Mouse (Mus musculus): Measurements from ENCODE around the gene Dab1. TPM values are rescaled to one million over a fixed set of nuclear protein-coding genes. Genes with fewer than 3 reads are reported as not detected.
A peak's percentile ranks its signal among the peaks of the same experiment; 100 is the strongest.

The Dab1 gene
- polyA plus RNA-seq, 1 experiment from 2014 or later, result 114 TPM

- H3K4me2 ChIP-seq (replicated peaks), result no peak overlapping the region
- WGBS, result 76% methylated on average over 7 of the region's 7 CpGs
- H3K27me3 ChIP-seq, result no peaks in the 10 kb centered on the region
- no peaks in the 10 kb centered on the region for H3K9me3 ChIP-seq
- ATAC-seq, result no peak
- peaks cover 11% of the 10 kb centered on the region for H3K4me1 ChIP-seq (replicated peaks)
- no peak overlapping the region for H3K9ac ChIP-seq (replicated peaks)
- H3K36me3 ChIP-seq, result no peaks in the 10 kb centered on the region
- no peak overlapping the region for H3K4me3 ChIP-seq (replicated peaks)
- H3K27ac ChIP-seq, result no peak overlapping the region
These were observed 225.5 kb downstream of the Dab1 start for GRCm38 (mm10) chr4:103844635-103845034.

- no peak for ATAC-seq
- H3K27ac ChIP-seq, result no peak overlapping the region
These were observed 238.0 kb downstream of the Dab1 start for GRCm38 (mm10) chr4:103857173-103857572.

GRCm38 (mm10) chr4:103875564-103875963 lies 256.4 kb downstream of the Dab1 start:
- ATAC-seq, result no peak
- Histone ChIP-seq H3K27ac (no peak overlapping the region), H3K4me3 (replicated peaks) (no peak overlapping the region), H3K4me1 (replicated peaks) (peaks cover 9% of the 10 kb centered on the region; the same call in 1 of the 2 replicates), H3K4me2 (replicated peaks) (no peak overlapping the region), H3K36me3 (no peaks in the 10 kb centered on the region), H3K9me3 (no peaks in the 10 kb centered on the region), H3K9ac (replicated peaks) (no peak overlapping the region), H3K27me3 (no peaks in the 10 kb centered on the region)
- 39% methylated on average over 3 of the region's 3 CpGs for WGBS

More at GRCm38 (mm10) chr4:103857173-103857572, 238.0 kb downstream of the Dab1 start:
- no peak overlapping the region for H3K9ac ChIP-seq (replicated peaks)
- no peaks in the 10 kb centered on the region for H3K9me3 ChIP-seq
- H3K4me2 ChIP-seq (replicated peaks), result no peak overlapping the region
- WGBS, result 12% methylated on average over 1 of the region's 1 CpGs
- no peaks in the 10 kb centered on the region for H3K27me3 ChIP-seq
- H3K4me1 ChIP-seq (replicated peaks), result 0 out of 2 replicates have a peak, but pooled peaks cover 2% of the 10 kb centered on the region
- H3K4me3 ChIP-seq (replicated peaks), result no peak overlapping the region
- no peaks in the 10 kb centered on the region for H3K36me3 ChIP-seq

- no peak for ATAC-seq
- H3K27ac ChIP-seq, result no peak overlapping the region
These were observed 259.7 kb downstream of the Dab1 start for GRCm38 (mm10) chr4:103878841-103879240.

GRCm38 (mm10) chr4:103881641-103882040 lies 262.5 kb downstream of the Dab1 start:
- no peak overlapping the region for H3K4me2 ChIP-seq (replicated peaks)
- no peak overlapping the region for H3K4me3 ChIP-seq (replicated peaks)
- no peaks in the 10 kb centered on the region for H3K36me3 ChIP-seq
- 0 out of 2 replicates have a peak, but pooled peaks cover 3% of the 10 kb centered on the region for H3K4me1 ChIP-seq (replicated peaks)
- H3K27ac ChIP-seq, result no peak overlapping the region
- no peak overlapping the region for H3K9ac ChIP-seq (replicated peaks)
- WGBS, result 48% methylated on average over 3 of the region's 3 CpGs
- no peaks in the 10 kb centered on the region for H3K27me3 ChIP-seq
- ATAC-seq, result 0 out of 2 replicates have a peak, but pooled peaks have one; percentile 53
- H3K9me3 ChIP-seq, result no peaks in the 10 kb centered on the region

More at GRCm38 (mm10) chr4:103878841-103879240, 259.7 kb downstream of the Dab1 start:
- H3K27me3 ChIP-seq, result no peaks in the 10 kb centered on the region
- no peak overlapping the region for H3K4me3 ChIP-seq (replicated peaks)
- H3K36me3 ChIP-seq, result no peaks in the 10 kb centered on the region
- no peak overlapping the region for H3K4me2 ChIP-seq (replicated peaks)
- H3K4me1 ChIP-seq (replicated peaks), result peaks cover 7% of the 10 kb centered on the region; the same call in 1 of the 2 replicates
- 72% methylated on average over 4 of the region's 4 CpGs for WGBS
- no peak overlapping the region for H3K9ac ChIP-seq (replicated peaks)
- H3K9me3 ChIP-seq, result no peaks in the 10 kb centered on the region

- no peaks in the 10 kb centered on the region for H3K36me3 ChIP-seq
- H3K4me1 ChIP-seq (replicated peaks), result no peaks in the 10 kb centered on the region
- H3K4me3 ChIP-seq (replicated peaks), result no peak overlapping the region
- no peak overlapping the region for H3K4me2 ChIP-seq (replicated peaks)
- no peak for ATAC-seq
- H3K27me3 ChIP-seq, result no peaks in the 10 kb centered on the region
- 77% methylated on average over 2 of the region's 2 CpGs for WGBS
- no peak overlapping the region for H3K27ac ChIP-seq
- H3K9ac ChIP-seq (replicated peaks), result no peak overlapping the region
- H3K9me3 ChIP-seq, result no peaks in the 10 kb centered on the region
These were observed 268.9 kb downstream of the Dab1 start for GRCm38 (mm10) chr4:103888086-103888485.

- Histone ChIP-seq H3K27ac (no peak overlapping the region), H3K4me1 (replicated peaks) (no peaks in the 10 kb centered on the region), H3K4me3 (replicated peaks) (no peak overlapping the region), H3K9me3 (no peaks in the 10 kb centered on the region), H3K9ac (replicated peaks) (no peak overlapping the region), H3K36me3 (no peaks in the 10 kb centered on the region), H3K4me2 (replicated peaks) (no peak overlapping the region), H3K27me3 (no peaks in the 10 kb centered on the region)
- WGBS, result 98% methylated on average over 3 of the region's 3 CpGs
- ATAC-seq, result no peak
These were observed 270.0 kb downstream of the Dab1 start for GRCm38 (mm10) chr4:103889110-103889509.

GRCm38 (mm10) chr4:103896806-103897205 lies 277.6 kb downstream of the Dab1 start:
- Histone ChIP-seq H3K36me3 (no peaks in the 10 kb centered on the region), H3K4me3 (replicated peaks) (no peak overlapping the region), H3K9me3 (no peaks in the 10 kb centered on the region), H3K27me3 (no peaks in the 10 kb centered on the region), H3K9ac (replicated peaks) (no peak overlapping the region), H3K27ac (no peak overlapping the region), H3K4me2 (replicated peaks) (no peak overlapping the region), H3K4me1 (replicated peaks) (peaks cover 10% of the 10 kb centered on the region)
- 88% methylated on average over 4 of the region's 4 CpGs for WGBS
- no peak for ATAC-seq

GRCm38 (mm10) chr4:103897702-103898101 lies 278.5 kb downstream of the Dab1 start:
- H3K36me3 ChIP-seq, result no peaks in the 10 kb centered on the region
- peak overlapping the region; percentile 27; the same call in 1 of the 2 replicates for H3K27ac ChIP-seq
- H3K4me1 ChIP-seq (replicated peaks), result peaks cover 10% of the 10 kb centered on the region
- 36% methylated on average over 6 of the region's 6 CpGs for WGBS
- no peak overlapping the region for H3K9ac ChIP-seq (replicated peaks)
- no peak overlapping the region for H3K4me2 ChIP-seq (replicated peaks)
- no peaks in the 10 kb centered on the region for H3K9me3 ChIP-seq
- ATAC-seq, result peak; percentile 60
- no peak overlapping the region for H3K4me3 ChIP-seq (replicated peaks)
- H3K27me3 ChIP-seq, result no peaks in the 10 kb centered on the region

GRCm38 (mm10) chr4:103911441-103911840 lies 292.3 kb downstream of the Dab1 start:
- ATAC-seq, result no peak
- no peaks in the 10 kb centered on the region for H3K36me3 ChIP-seq
- no peaks in the 10 kb centered on the region for H3K27me3 ChIP-seq
- no peak overlapping the region for H3K27ac ChIP-seq
- H3K4me2 ChIP-seq (replicated peaks), result no peak overlapping the region
- H3K9me3 ChIP-seq, result no peaks in the 10 kb centered on the region
- WGBS, result 52% methylated on average over 4 of the region's 4 CpGs
- H3K4me1 ChIP-seq (replicated peaks), result no peaks in the 10 kb centered on the region
- no peak overlapping the region for H3K4me3 ChIP-seq (replicated peaks)
- no peak overlapping the region for H3K9ac ChIP-seq (replicated peaks)

- Histone ChIP-seq H3K27ac (no peak overlapping the region), H3K4me3 (replicated peaks) (no peak overlapping the region), H3K27me3 (no peaks in the 10 kb centered on the region), H3K9me3 (no peaks in the 10 kb centered on the region), H3K36me3 (no peaks in the 10 kb centered on the region), H3K9ac (replicated peaks) (no peak overlapping the region), H3K4me2 (replicated peaks) (no peak overlapping the region), H3K4me1 (replicated peaks) (no peaks in the 10 kb centered on the region)
- WGBS, result 85% methylated on average over 6 of the region's 6 CpGs
- no peak for ATAC-seq
These were observed 292.9 kb downstream of the Dab1 start for GRCm38 (mm10) chr4:103912071-103912470.

- Histone ChIP-seq H3K4me3 (replicated peaks) (no peak overlapping the region), H3K9me3 (no peaks in the 10 kb centered on the region), H3K27ac (no peak overlapping the region), H3K27me3 (no peaks in the 10 kb centered on the region), H3K4me1 (replicated peaks) (peaks cover 21% of the 10 kb centered on the region), H3K9ac (replicated peaks) (no peak overlapping the region), H3K36me3 (no peaks in the 10 kb centered on the region), H3K4me2 (replicated peaks) (no peak overlapping the region)
- no peak for ATAC-seq
- 61% methylated on average over 3 of the region's 3 CpGs for WGBS
These were observed 303.3 kb downstream of the Dab1 start for GRCm38 (mm10) chr4:103922431-103922931.

- Histone ChIP-seq H3K4me1 (replicated peaks) (peaks cover 28% of the 10 kb centered on the region), H3K27ac (no peak overlapping the region), H3K4me2 (replicated peaks) (no peak overlapping the region), H3K9ac (replicated peaks) (no peak overlapping the region), H3K9me3 (no peaks in the 10 kb centered on the region), H3K27me3 (no peaks in the 10 kb centered on the region), H3K36me3 (no peaks in the 10 kb centered on the region), H3K4me3 (replicated peaks) (no peak overlapping the region)
- ATAC-seq, result no peak
- 41% methylated on average over 5 of the region's 5 CpGs for WGBS
These were observed 307.5 kb downstream of the Dab1 start for GRCm38 (mm10) chr4:103926682-103927081.
